Mouse (Mus musculus) heart, embryonic 13.5 days (tissue): ENCODE results near the gene Olfr452. TPM values are rescaled to one million over a fixed set of nuclear protein-coding genes. Genes with fewer than 3 reads are reported as not detected.

Experiments
- ATAC-seq: fragments of 200-750 bp; cut with Nextera tagmentation; 2 replicates; pipeline ENCODE4 v1.8.0; 2017; ENCODE audit warnings: moderate TSS enrichment; ENCODE audit not compliant: insufficient number of reproducible peaks, low FRiP score, low TSS enrichment; ENCODE audit errors: extremely low read depth
- H3K27ac ChIP-seq: fragments of 300-500 bp; sonication (generic); replicated peaks from 2 replicates; pipeline ENCODE4 v1.5.1; 2015; ENCODE audit warnings: moderate library complexity, mild to moderate bottlenecking, inconsistent platforms
- H3K27me3 ChIP-seq: fragments of 300-500 bp; sonication (generic); replicated peaks from 2 replicates; pipeline ENCODE4 v1.6.1; 2015; ENCODE audit warnings: mild to moderate bottlenecking, inconsistent platforms
- H3K36me3 ChIP-seq: fragments of 300-500 bp; sonication (generic); 2 replicates; pipeline ENCODE4 v1.6.1; 2015; ENCODE audit warnings: mild to moderate bottlenecking, inconsistent platforms
- H3K4me1 ChIP-seq: fragments of 300-500 bp; sonication (generic); 2 replicates; pipeline ENCODE4 v1.6.1; 2015; ENCODE audit warnings: inconsistent platforms
- H3K4me2 ChIP-seq: fragments of 300-500 bp; sonication (generic); 2 replicates; pipeline ENCODE4 v1.6.1; 2015; ENCODE audit warnings: inconsistent platforms, mild to moderate bottlenecking, moderate library complexity
- H3K4me3 ChIP-seq: fragments of 300-500 bp; sonication (generic); 2 replicates; pipeline ENCODE4 v1.5.1; 2015; ENCODE audit warnings: moderate library complexity, mild to moderate bottlenecking, inconsistent platforms
- H3K9ac ChIP-seq: fragments of 300-500 bp; sonication (generic); 2 replicates; pipeline ENCODE4 v1.6.1; 2015; ENCODE audit warnings: inconsistent platforms, mild to moderate bottlenecking, moderate library complexity
- H3K9me3 ChIP-seq: fragments of 300-500 bp; sonication (generic); 2 replicates; pipeline ENCODE4 v1.6.1; 2016; ENCODE audit warnings: inconsistent platforms
- WGBS: fragments of 180-500 bp; shearing (Covaris S2); methylation state at CpG from one replicate; pipeline ENCODE4 v1.1.7; 2015; ENCODE audit warnings: mixed read lengths; 5-methylcytosine and 5-hydroxymethylcytosine counted together
- polyA plus RNA-seq: library from polyadenylated mRNA; unstranded; fragments of >200 nt; fragmentation: Nextera tagmentation; extraction: Ambion mirVana; gene quantifications from 2 replicates; pipeline ENCODE4 v1.2.1, GENCODE M21; 2015

Gene Olfr452
- polyA plus RNA-seq: not detected in 2 replicates

- Histone ChIP-seq H3K4me3 (no peak within 1 kb of the TSS), H3K4me2 (no peak within 1 kb of the TSS), H3K27me3 (no peaks in the 10 kb centered on the region), H3K27ac (no peak within 1 kb of the TSS), H3K4me1 (no peaks in the 10 kb centered on the region), H3K9me3 (no peaks in the 10 kb centered on the region), H3K9ac (no peak within 1 kb of the TSS), H3K36me3 (no peaks in the 10 kb centered on the region)
- ATAC-seq: no peak
These were observed at the start of gene Olfr452 for GRCm38 (mm10) chr6:42784793-42785192. Gene Olfr452 (plus strand): TSS chr6:42785093.

GRCm38 (mm10) chr6:42739071-42739470, 45.8 kb upstream of the Olfr452 start, which contains the start of gene Olfr453:
Gene Olfr453 (plus strand): TSS chr6:42739371.
- ATAC-seq: no peak

GRCm38 (mm10) chr6:42742303-42742702, 42.6 kb upstream of the Olfr452 start:
- no peaks in the 10 kb centered on the region for H3K9me3 ChIP-seq
- H3K36me3 ChIP-seq: no peaks in the 10 kb centered on the region
- no peak overlapping the region for H3K4me3 ChIP-seq
- H3K27ac ChIP-seq: no peak overlapping the region
- H3K4me1 ChIP-seq: no peaks in the 10 kb centered on the region
- no peak for ATAC-seq
- WGBS: 61% methylated on average over 5 of the region's 5 CpGs
- no peak overlapping the region for H3K4me2 ChIP-seq
- H3K9ac ChIP-seq: no peak overlapping the region
- no peaks in the 10 kb centered on the region for H3K27me3 ChIP-seq

More at GRCm38 (mm10) chr6:42739071-42739470, 45.8 kb upstream of the Olfr452 start, which contains the start of gene Olfr453:
- H3K9me3 ChIP-seq: no peaks in the 10 kb centered on the region
- WGBS: 90% methylated on average over 1 of the region's 1 CpGs
- H3K27ac ChIP-seq: no peak within 1 kb of the TSS
- H3K36me3 ChIP-seq: no peaks in the 10 kb centered on the region
- no peak within 1 kb of the TSS for H3K9ac ChIP-seq
- H3K4me3 ChIP-seq: no peak within 1 kb of the TSS
- H3K27me3 ChIP-seq: no peaks in the 10 kb centered on the region
- H3K4me2 ChIP-seq: no peak within 1 kb of the TSS
- no peaks in the 10 kb centered on the region for H3K4me1 ChIP-seq

- no peak overlapping the region for H3K4me3 ChIP-seq
- H3K27me3 ChIP-seq: no peaks in the 10 kb centered on the region
- no peaks in the 10 kb centered on the region for H3K9me3 ChIP-seq
- H3K36me3 ChIP-seq: no peaks in the 10 kb centered on the region
- no peak overlapping the region for H3K4me2 ChIP-seq
- ATAC-seq: no peak
- H3K27ac ChIP-seq: no peak overlapping the region
- H3K9ac ChIP-seq: no peak overlapping the region
- no peaks in the 10 kb centered on the region for H3K4me1 ChIP-seq
These were observed 37.0 kb upstream of the Olfr452 start for GRCm38 (mm10) chr6:42747846-42748245.

GRCm38 (mm10) chr6:42756104-42756503, 28.8 kb upstream of the Olfr452 start, which contains the start of gene Olfr38:
Gene Olfr38 (plus strand): TSS chr6:42756404.
- ATAC-seq: no peak
- H3K9ac ChIP-seq: no peak within 1 kb of the TSS
- H3K4me3 ChIP-seq: no peak within 1 kb of the TSS
- H3K9me3 ChIP-seq: no peaks in the 10 kb centered on the region
- H3K36me3 ChIP-seq: no peaks in the 10 kb centered on the region
- no peak within 1 kb of the TSS for H3K4me2 ChIP-seq
- no peaks in the 10 kb centered on the region for H3K27me3 ChIP-seq
- H3K4me1 ChIP-seq: no peaks in the 10 kb centered on the region
- WGBS: 64% methylated on average over 1 of the region's 1 CpGs
- no peak within 1 kb of the TSS for H3K27ac ChIP-seq

- Histone ChIP-seq H3K36me3 (no peaks in the 10 kb centered on the region), H3K9me3 (no peaks in the 10 kb centered on the region), H3K4me3 (no peak overlapping the region), H3K4me1 (no peaks in the 10 kb centered on the region), H3K27ac (no peak overlapping the region), H3K4me2 (no peak overlapping the region), H3K9ac (no peak overlapping the region), H3K27me3 (no peaks in the 10 kb centered on the region)
- no peak for ATAC-seq
- WGBS: 80% methylated on average over 1 of the region's 1 CpGs
These were observed 7.8 kb upstream of the Olfr452 start for GRCm38 (mm10) chr6:42777066-42777465.

GRCm38 (mm10) chr6:42790247-42790948, 5.5 kb downstream of the Olfr452 start:
- 41% methylated on average over 4 of the region's 4 CpGs for WGBS
- no peaks in the 10 kb centered on the region for H3K4me1 ChIP-seq
- H3K27ac ChIP-seq: no peak overlapping the region
- H3K27me3 ChIP-seq: no peaks in the 10 kb centered on the region
- H3K9me3 ChIP-seq: no peaks in the 10 kb centered on the region
- H3K36me3 ChIP-seq: no peaks in the 10 kb centered on the region
- no peak for ATAC-seq
- no peak overlapping the region for H3K4me3 ChIP-seq
- H3K4me2 ChIP-seq: no peak overlapping the region
- H3K9ac ChIP-seq: no peak overlapping the region

- Histone ChIP-seq H3K4me3 (no peak overlapping the region), H3K27me3 (no peaks in the 10 kb centered on the region)
- 75% methylated on average over 9 of the region's 9 CpGs for WGBS
These were observed 6.2 kb downstream of the Olfr452 start for GRCm38 (mm10) chr6:42790949-42791556.

GRCm38 (mm10) chr6:42794982-42795381, 10.1 kb downstream of the Olfr452 start:
- no peaks in the 10 kb centered on the region for H3K9me3 ChIP-seq
- H3K27me3 ChIP-seq: no peaks in the 10 kb centered on the region
- H3K4me2 ChIP-seq: no peak overlapping the region
- WGBS: 81% methylated on average over 3 of the region's 3 CpGs
- H3K36me3 ChIP-seq: no peaks in the 10 kb centered on the region
- ATAC-seq: no peak
- no peak overlapping the region for H3K4me3 ChIP-seq
- H3K9ac ChIP-seq: no peak overlapping the region
- no peak overlapping the region for H3K27ac ChIP-seq
- H3K4me1 ChIP-seq: no peaks in the 10 kb centered on the region

More at GRCm38 (mm10) chr6:42790949-42791556, 6.2 kb downstream of the Olfr452 start:
- ATAC-seq: no peak
- H3K4me1 ChIP-seq: no peaks in the 10 kb centered on the region
- H3K9me3 ChIP-seq: no peaks in the 10 kb centered on the region
- no peaks in the 10 kb centered on the region for H3K36me3 ChIP-seq
- no peak overlapping the region for H3K27ac ChIP-seq
- H3K4me2 ChIP-seq: no peak overlapping the region
- H3K9ac ChIP-seq: no peak overlapping the region

GRCm38 (mm10) chr6:42811639-42812038, 26.7 kb downstream of the Olfr452 start, which contains the start of gene Olfr450:
Gene Olfr450 (plus strand): TSS chr6:42811939.
- H3K27me3 ChIP-seq: no peaks in the 10 kb centered on the region
- ATAC-seq: no peak
- no peaks in the 10 kb centered on the region for H3K9me3 ChIP-seq
- no peaks in the 10 kb centered on the region for H3K36me3 ChIP-seq
- 57% methylated on average over 1 of the region's 1 CpGs for WGBS
- H3K27ac ChIP-seq: no peak within 1 kb of the TSS
- H3K4me2 ChIP-seq: no peak within 1 kb of the TSS
- no peak within 1 kb of the TSS for H3K4me3 ChIP-seq
- H3K4me1 ChIP-seq: no peaks in the 10 kb centered on the region
- H3K9ac ChIP-seq: no peak within 1 kb of the TSS

- Histone ChIP-seq H3K4me3 (no peak within 1 kb of the TSS), H3K9me3 (no peaks in the 10 kb centered on the region), H3K4me1 (no peaks in the 10 kb centered on the region), H3K4me2 (no peak within 1 kb of the TSS), H3K36me3 (no peaks in the 10 kb centered on the region), H3K27me3 (no peaks in the 10 kb centered on the region), H3K27ac (no peak within 1 kb of the TSS), H3K9ac (no peak within 1 kb of the TSS)
- ATAC-seq: no peak
These were observed 49.2 kb downstream of the Olfr452 start, which contains the start of gene Olfr449 for GRCm38 (mm10) chr6:42834084-42834483. Gene Olfr449 (plus strand): TSS chr6:42834384.
